Mouse (Mus musculus) 416B (cell line): ENCODE measurements around the gene Slc5a4b.
A peak's percentile ranks its signal among the peaks of the same experiment; 100 is the strongest.

Source experiments
- DNase-seq: peaks from one replicate; pipeline ENCODE4 v3.0.0; 2011; ENCODE audit warnings: low read depth

Gene Slc5a4b

DNA sequence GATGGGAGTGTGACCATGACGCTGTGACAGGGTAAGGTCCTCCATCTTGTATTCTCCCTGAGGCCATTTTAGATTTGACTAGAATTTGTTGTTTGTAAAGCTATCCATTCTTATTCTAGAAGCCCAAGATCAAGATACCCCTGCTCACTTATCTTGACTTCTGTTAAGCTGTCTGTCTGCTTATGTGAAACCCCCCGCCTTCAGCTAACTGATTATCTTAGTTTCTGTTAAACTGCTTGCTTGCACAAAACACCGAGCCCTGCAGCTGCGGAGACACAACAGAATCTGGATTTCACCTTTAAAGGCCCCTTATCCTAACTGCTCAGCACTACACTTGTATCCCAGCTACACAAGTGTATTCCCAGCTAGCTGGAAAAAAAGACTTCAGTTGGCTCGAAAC is 73.8 kb downstream of the Slc5a4b start:
- no peak for DNase-seq

DNA sequence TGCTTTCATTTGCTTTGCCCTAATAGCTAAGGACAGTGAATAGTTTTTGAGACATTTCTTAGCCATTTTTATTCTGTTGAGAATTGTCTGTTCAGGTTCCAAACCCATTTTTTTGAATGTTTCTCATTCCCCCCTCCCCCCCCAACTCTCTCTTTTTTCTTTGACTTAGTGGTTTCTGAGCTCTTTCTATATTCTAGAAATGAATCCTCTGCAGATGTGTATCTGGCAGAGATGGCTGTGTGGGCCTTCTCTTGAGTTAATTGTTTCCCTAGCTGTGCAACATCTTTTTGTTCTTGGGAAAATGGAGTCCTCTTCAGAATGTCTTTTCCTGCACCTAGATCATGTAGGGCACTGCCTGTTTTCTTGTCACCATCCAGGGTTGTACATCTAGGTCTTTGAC is 75.5 kb downstream of the Slc5a4b start:
- DNase-seq: no peak

DNA sequence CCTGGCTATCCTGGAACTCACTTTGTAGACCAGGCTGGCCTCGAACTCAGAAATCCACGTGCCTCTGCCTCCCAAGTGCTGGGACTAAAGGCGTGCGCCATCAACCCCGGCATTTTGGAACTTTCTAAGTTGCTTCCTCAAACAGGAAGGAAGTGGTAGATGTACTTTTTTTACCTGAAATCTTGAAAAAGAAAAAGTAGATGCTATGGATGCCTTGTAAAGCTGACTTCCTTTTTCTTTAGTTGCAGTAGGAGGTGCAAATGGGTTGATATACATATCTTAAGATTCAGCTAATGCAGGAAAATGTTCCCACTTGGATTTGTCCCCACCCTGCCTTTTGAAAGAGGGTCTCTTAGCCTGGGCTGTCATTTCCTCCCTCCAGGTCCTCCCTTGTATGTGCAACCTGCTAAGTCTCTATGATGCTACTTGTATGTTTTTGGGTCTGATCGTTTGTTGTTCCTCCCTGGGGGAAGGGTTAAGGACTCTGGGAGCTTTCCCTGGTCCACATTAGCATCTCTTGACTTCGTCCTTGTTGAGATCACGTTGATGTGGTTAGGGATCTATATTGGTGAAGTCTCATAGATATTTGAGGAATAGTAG is 76.7 kb downstream of the Slc5a4b start:
- no peak for DNase-seq

DNA sequence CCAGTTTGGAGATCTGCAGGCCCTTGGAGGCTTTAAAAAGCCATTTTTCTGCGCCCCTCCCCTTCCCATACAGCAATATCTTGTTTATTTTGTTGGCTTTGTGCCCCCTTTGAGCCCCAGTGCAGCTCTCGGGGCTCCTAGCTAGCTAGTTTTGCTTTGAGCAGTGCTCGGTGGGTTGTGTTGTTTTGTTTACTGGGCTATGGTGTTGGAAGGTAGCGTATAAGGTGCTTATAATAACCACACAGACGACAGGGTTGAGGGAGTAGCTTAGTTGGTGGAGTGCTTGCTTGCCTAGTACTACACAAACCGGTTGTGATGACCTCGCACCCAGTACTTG is 77.7 kb downstream of the Slc5a4b start:
- DNase-seq: peak; percentile 26

DNA sequence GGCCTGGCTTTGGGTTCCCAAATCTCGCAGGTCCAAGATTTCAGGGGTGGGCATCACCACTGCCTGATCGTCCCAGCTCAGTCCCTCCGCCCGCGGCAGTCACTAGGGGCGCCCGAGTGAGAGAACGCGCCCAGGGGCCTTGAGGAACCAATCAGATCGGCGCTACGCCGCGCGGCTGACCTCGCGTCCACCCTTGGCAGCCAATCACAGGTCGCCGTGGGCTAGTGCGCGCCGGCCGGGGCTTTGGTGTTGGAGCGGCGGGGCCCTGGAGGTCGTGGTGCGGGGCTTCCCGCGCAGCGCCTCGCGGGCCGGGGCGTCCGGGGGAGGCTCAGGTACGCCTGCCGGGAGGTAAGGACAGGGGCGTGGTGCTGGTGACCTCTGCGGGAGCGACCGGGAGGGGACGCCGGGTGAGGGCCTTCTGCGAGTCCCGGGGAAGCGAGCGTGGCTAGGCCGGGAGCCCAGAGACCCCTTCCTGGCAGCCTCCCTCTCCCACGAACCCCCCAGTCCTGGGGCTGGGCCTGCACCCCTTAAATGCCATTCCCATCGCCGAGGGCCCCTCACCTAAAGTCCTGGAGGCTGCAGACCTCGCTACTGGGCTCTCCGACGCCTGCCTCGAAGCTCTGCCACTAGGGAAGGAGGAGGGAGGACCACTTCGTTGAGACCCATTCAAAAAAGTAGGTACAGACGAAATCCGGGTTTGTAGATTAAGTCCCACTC is 78.2 kb downstream of the Slc5a4b start, which contains the start of gene Zfp280b:
TSS of gene Zfp280b (plus strand) at position 249 of the 717 bp plus-strand sequence.
- peak; percentile 92 for DNase-seq

DNA sequence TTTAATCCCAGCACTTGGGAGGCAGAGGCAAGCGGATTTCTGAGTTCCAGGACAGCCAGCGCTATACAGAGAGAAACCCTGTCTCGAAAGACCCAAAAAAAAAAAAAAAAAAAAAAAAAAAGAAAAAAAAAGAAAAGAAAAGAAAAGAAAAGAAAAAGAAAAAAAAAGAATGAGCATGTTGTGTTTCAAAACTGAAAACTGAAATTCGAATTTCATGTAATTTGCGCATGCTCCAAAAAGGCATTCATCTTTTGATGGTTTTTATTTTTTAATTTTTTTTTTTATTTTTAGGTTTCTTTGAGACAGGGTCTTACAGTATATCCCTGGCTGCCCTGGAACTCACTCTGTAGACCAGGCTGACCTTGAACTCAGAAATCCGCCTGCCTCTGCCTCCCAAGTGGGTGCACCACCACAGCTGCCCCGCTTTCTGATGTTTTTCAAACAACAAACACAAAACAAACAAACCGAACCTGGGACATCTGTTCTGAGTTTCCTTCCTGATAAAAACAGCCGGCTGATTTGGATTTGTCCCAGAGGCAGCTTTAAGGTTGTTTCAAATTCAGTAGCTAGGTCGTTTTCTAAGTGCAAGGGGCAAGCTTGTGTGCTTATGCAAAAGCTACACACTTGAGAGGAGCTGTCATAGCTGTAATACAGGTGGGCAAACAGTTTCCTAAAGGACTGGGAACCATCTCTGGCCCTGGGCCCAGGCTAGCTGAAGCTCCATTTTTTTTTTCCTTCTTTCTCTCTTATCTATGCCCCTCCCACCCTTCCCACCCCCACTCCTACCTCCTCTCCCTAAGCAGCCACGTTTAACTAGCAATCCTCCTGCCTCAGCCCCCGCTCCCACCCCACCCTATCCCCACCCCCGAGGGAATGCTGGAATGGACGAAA is 79.0 kb downstream of the Slc5a4b start:
- no peak for DNase-seq

- DNase-seq: no peak
Observed at GRCm38 (mm10) chr10:76030496-76030895, 80.3 kb downstream of the Slc5a4b start.

DNA sequence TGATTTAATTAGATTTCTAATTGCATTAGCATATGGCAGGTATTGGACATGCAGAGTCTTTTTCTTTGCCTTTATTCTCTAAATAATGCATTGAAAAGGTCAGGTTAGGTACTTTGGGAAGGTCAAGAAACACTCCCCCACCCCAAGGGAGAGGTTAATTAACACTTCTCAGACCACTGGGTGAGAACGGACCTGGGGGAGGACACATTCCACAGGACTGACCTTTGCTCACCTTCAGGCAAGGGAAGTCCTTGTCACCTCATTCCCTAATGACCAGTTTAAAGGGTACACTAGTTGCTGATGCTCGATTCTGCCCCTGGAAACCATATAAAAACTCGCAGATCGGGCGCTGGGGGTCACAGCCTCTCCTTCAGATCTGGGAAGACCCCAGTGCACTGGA is 81.5 kb downstream of the Slc5a4b start:
- DNase-seq: no peak

GRCm38 (mm10) chr10:76028396-76028795 is 82.4 kb downstream of the Slc5a4b start:
- DNase-seq: no peak

DNA sequence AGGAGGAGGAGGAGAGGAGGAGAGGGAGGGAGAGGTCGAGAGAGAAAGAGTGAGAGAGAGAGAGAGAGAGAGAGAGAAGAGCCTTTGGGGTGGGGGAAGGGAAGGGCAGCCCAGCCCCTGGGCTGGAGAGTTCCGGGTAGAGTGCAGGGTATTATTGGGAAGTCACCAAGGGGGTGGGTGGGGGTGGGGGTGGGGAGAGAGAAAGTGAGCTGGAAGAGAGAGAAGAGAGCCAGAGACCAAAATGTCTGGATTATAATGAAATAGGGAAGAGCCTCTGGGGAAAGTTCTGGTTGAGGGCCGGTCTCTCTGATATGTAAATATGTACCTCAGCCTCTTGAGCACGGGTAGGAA is 82.8 kb downstream of the Slc5a4b start:
- no peak for DNase-seq

DNA sequence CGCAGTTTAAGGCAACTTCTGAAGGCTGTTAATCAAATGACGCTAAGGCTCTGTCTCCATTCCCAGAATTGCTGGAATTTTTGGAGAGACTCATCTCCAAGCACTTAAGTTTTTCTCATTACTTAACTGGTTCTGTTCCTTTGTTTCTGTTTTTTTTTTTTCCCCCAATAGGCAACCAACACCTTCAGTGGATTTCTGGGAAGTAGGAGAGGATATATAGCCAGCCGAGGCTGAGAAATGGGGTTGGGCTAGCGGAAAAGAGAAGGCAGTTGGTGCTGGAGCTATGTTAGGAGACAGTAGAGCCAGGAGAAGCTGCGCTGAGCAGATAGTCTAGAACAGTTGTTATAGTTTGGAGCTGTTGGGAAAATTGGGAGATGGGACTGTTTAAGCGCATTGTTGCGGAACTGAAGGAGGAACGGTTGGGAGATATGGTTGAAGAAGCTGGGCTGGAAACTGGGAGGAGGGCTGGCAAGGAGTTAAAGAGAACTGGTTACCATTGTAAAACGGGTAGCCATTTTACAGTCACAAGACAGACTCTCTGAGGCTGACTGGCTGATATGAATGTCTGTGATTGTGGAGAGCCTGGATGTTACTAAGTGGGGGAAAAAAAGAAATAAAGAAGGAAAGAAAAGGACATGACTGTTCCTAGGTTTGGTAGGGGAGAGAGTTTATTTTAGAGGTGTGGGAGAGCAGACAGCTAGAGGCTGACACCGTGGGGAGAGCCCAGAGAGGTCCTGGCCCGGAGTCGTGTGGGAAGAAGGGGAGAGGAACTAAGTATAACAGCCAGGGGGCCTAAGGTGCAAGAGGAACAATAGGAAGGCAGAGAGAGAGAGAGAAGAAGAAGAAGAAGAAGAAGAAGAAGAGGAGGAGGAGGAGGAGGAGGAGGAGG is 83.4 kb downstream of the Slc5a4b start:
- DNase-seq: no peak

- no peak for DNase-seq
Observed at GRCm38 (mm10) chr10:76025470-76026190, 85.1 kb downstream of the Slc5a4b start.

DNA sequence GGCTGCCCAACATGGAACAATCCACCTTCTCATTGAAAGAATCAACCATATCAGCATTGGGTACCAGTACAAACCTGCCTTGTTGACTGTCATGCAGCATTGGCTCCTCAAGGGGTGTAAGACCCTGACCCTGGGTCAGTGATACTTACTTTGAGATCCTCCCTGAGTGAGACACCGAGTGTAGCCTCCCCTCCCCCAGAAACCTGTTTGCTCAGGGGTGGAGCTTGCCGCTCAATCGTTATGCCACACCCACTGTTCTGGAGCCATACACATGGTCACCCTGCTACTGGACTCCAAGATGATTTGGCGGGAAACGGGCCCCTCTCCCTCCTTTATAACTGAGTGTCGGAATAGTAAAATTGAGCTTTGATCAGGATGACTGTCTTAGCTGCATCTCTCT is 86.8 kb downstream of the Slc5a4b start:
- no peak for DNase-seq

DNA sequence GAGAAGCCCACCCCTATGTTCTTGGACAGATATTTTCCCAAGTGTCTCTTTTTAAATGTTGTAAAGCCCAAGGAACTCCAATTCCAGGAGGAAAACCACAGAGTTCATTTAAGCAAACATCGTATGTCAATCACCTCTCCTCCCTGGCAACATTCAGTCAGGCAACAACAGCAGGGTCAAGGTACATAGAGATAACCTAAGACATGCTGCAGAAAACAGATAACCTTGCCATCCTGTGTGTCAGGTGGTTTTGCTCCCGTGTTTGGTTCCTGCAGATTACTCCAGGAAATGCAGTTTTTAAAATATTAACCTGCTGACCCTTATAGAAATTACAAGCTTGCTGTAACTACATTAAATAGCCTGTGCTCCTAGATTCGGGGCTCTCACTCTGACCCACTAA is 89.0 kb downstream of the Slc5a4b start:
- DNase-seq: no peak

GRCm38 (mm10) chr10:76016886-76017285 is 93.9 kb downstream of the Slc5a4b start:
- no peak for DNase-seq

DNA sequence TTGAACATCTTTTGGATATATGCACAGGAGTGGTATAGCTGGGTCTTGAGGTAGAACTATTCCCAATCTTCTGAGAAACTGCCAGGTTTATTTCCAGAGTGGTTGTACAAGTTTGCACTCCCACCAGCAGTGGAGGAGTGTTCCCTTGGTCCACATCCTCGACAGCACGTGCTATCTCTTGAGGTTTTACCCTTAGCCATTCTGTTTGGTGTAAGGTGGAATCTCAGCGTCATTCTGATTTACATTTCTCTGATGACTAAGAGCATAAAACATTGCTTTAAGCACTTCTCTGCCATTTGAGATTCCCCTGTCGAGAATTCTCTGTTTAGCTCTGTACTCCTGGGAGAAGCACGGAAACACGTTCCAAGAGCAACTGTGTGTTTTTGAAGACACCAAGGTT is 97.8 kb downstream of the Slc5a4b start:
- DNase-seq: no peak

- no peak for DNase-seq
Observed at GRCm38 (mm10) chr10:76009812-76010211, 100.9 kb downstream of the Slc5a4b start.
